Mouse (Mus musculus) midbrain, embryonic 10.5 days (tissue): ENCODE data around the gene Ccl8. TPM values are rescaled to one million over a fixed set of nuclear protein-coding genes. Genes with fewer than 3 reads are reported as not detected.

Experiments used
- DNase-seq: peaks from one replicate; pipeline ENCODE4 v3.0.0-alpha.2; 2017; ENCODE audit warnings: low spot score
- H3K27ac ChIP-seq: fragments of 300-500 bp; sonication (generic); replicated peaks from 2 replicates; pipeline ENCODE4 v1.5.1; 2016; ENCODE audit warnings: mild to moderate bottlenecking
- H3K27me3 ChIP-seq: fragments of 300-500 bp; sonication (generic); 2 replicates; pipeline ENCODE4 v1.6.1; 2016; ENCODE audit warnings: low read depth, mild to moderate bottlenecking; ENCODE audit not compliant: poor library complexity, severe bottlenecking
- H3K36me3 ChIP-seq: fragments of 300-500 bp; sonication (generic); 2 replicates; pipeline ENCODE4 v1.6.1; 2016; ENCODE audit warnings: mild to moderate bottlenecking, moderate library complexity
- H3K4me1 ChIP-seq: fragments of 300-500 bp; sonication (generic); 2 replicates; pipeline ENCODE4 v1.6.1; 2016
- H3K4me3 ChIP-seq: fragments of 300-500 bp; sonication (generic); 2 replicates; pipeline ENCODE4 v1.5.1; 2016; ENCODE audit warnings: mild to moderate bottlenecking, moderate library complexity
- H3K9me3 ChIP-seq: fragments of 300-500 bp; sonication (generic); replicated peaks from 2 replicates; pipeline ENCODE4 v1.6.1; 2016; ENCODE audit warnings: mild to moderate bottlenecking
- WGBS: fragments of 180-500 bp; shearing (Covaris S2); methylation state at CpG from one replicate; pipeline ENCODE4 v1.1.7; 2016; 5-methylcytosine and 5-hydroxymethylcytosine counted together
- polyA plus RNA-seq: library from polyadenylated mRNA; unstranded; fragments of >200 nt; fragmentation: Nextera tagmentation; extraction: Ambion mirVana; gene quantifications from 2 replicates; pipeline ENCODE4 v1.2.1, GENCODE M21; 2016

The Ccl8 gene
- polyA plus RNA-seq, result not detected in 2 replicates

GRCm38 (mm10) chr11:82114885-82115284, at the start of gene Ccl8:
TSS of gene Ccl8 (plus strand) at chr11:82115185.
- DNase-seq, result no peak
- H3K4me1 ChIP-seq, result no peaks in the 10 kb centered on the region
- H3K36me3 ChIP-seq, result no peaks in the 10 kb centered on the region
- no peak within 1 kb of the TSS for H3K4me3 ChIP-seq
- H3K27ac ChIP-seq, result no peak within 1 kb of the TSS
- H3K9me3 ChIP-seq, result no peaks in the 10 kb centered on the region
- H3K27me3 ChIP-seq, result no peaks in the 10 kb centered on the region
- 83% methylated on average over 3 of the region's 3 CpGs for WGBS

- Histone ChIP-seq H3K36me3 (no peaks in the 10 kb centered on the region), H3K9me3 (no peaks in the 10 kb centered on the region), H3K4me3 (no peak overlapping the region), H3K4me1 (no peaks in the 10 kb centered on the region), H3K27ac (no peak overlapping the region), H3K27me3 (no peaks in the 10 kb centered on the region)
- no peak for DNase-seq
- 88% methylated on average over 7 of the region's 7 CpGs for WGBS
Measured at GRCm38 (mm10) chr11:82066953-82067571, 47.9 kb upstream of the Ccl8 start.

- H3K27ac ChIP-seq, result no peak overlapping the region
- H3K4me1 ChIP-seq, result no peaks in the 10 kb centered on the region
- H3K4me3 ChIP-seq, result no peak overlapping the region
- no peaks in the 10 kb centered on the region for H3K36me3 ChIP-seq
- no peaks in the 10 kb centered on the region for H3K27me3 ChIP-seq
- DNase-seq, result no peak
- H3K9me3 ChIP-seq, result 0 out of 2 replicates have a peak, but pooled peaks cover 5% of the 10 kb centered on the region
- 78% methylated on average over 3 of the region's 3 CpGs for WGBS
Measured at GRCm38 (mm10) chr11:82071076-82071475, 43.9 kb upstream of the Ccl8 start.

- Histone ChIP-seq H3K27ac (no peak overlapping the region), H3K36me3 (no peaks in the 10 kb centered on the region), H3K4me3 (no peak overlapping the region), H3K9me3 (0 out of 2 replicates have a peak, but pooled peaks cover 7% of the 10 kb centered on the region), H3K4me1 (no peaks in the 10 kb centered on the region), H3K27me3 (no peaks in the 10 kb centered on the region)
- DNase-seq, result no peak
- WGBS, result 85% methylated on average over 1 of the region's 1 CpGs
Measured at GRCm38 (mm10) chr11:82072374-82072773, 42.6 kb upstream of the Ccl8 start.

- 79% methylated on average over 3 of the region's 3 CpGs for WGBS
- Histone ChIP-seq H3K27ac (no peak overlapping the region), H3K4me3 (no peak overlapping the region)
Measured at GRCm38 (mm10) chr11:82072984-82073383, 42.0 kb upstream of the Ccl8 start.

GRCm38 (mm10) chr11:82073686-82074085, 41.3 kb upstream of the Ccl8 start:
- no peak overlapping the region for H3K27ac ChIP-seq
- no peaks in the 10 kb centered on the region for H3K27me3 ChIP-seq
- H3K4me1 ChIP-seq, result no peaks in the 10 kb centered on the region
- DNase-seq, result no peak
- no peak overlapping the region for H3K4me3 ChIP-seq
- H3K9me3 ChIP-seq, result 0 out of 2 replicates have a peak, but pooled peaks cover 7% of the 10 kb centered on the region
- 88% methylated on average over 3 of the region's 3 CpGs for WGBS
- H3K36me3 ChIP-seq, result no peaks in the 10 kb centered on the region

More at GRCm38 (mm10) chr11:82072984-82073383, 42.0 kb upstream of the Ccl8 start:
- H3K36me3 ChIP-seq, result no peaks in the 10 kb centered on the region
- H3K9me3 ChIP-seq, result 0 out of 2 replicates have a peak, but pooled peaks cover 7% of the 10 kb centered on the region
- H3K4me1 ChIP-seq, result no peaks in the 10 kb centered on the region
- no peaks in the 10 kb centered on the region for H3K27me3 ChIP-seq
- no peak for DNase-seq

GRCm38 (mm10) chr11:82077031-82077430, 38.0 kb upstream of the Ccl8 start:
- Histone ChIP-seq H3K27ac (no peak overlapping the region), H3K4me1 (no peaks in the 10 kb centered on the region), H3K4me3 (no peak overlapping the region), H3K9me3 (0 out of 2 replicates have a peak, but pooled peaks cover 7% of the 10 kb centered on the region), H3K27me3 (no peaks in the 10 kb centered on the region), H3K36me3 (no peaks in the 10 kb centered on the region)
- 80% methylated on average over 3 of the region's 3 CpGs for WGBS
- DNase-seq, result no peak

GRCm38 (mm10) chr11:82078136-82078730, 36.8 kb upstream of the Ccl8 start:
- 0 out of 2 replicates have a peak, but pooled peaks cover 7% of the 10 kb centered on the region for H3K9me3 ChIP-seq
- H3K4me1 ChIP-seq, result no peaks in the 10 kb centered on the region
- DNase-seq, result no peak
- no peaks in the 10 kb centered on the region for H3K36me3 ChIP-seq
- H3K27me3 ChIP-seq, result no peaks in the 10 kb centered on the region
- H3K4me3 ChIP-seq, result no peak overlapping the region
- H3K27ac ChIP-seq, result no peak overlapping the region

- 87% methylated on average over 3 of the region's 3 CpGs for WGBS
- DNase-seq, result no peak
- Histone ChIP-seq H3K27ac (no peak overlapping the region), H3K27me3 (no peaks in the 10 kb centered on the region), H3K9me3 (0 out of 2 replicates have a peak, but pooled peaks cover 3% of the 10 kb centered on the region), H3K36me3 (no peaks in the 10 kb centered on the region), H3K4me1 (no peaks in the 10 kb centered on the region), H3K4me3 (no peak overlapping the region)
Measured at GRCm38 (mm10) chr11:82080865-82081264, 34.1 kb upstream of the Ccl8 start.

GRCm38 (mm10) chr11:82084360-82084759, 30.6 kb upstream of the Ccl8 start:
- Histone ChIP-seq H3K36me3 (no peaks in the 10 kb centered on the region), H3K27me3 (no peaks in the 10 kb centered on the region), H3K4me3 (no peak overlapping the region), H3K9me3 (no peaks in the 10 kb centered on the region), H3K4me1 (no peaks in the 10 kb centered on the region), H3K27ac (no peak overlapping the region)
- no peak for DNase-seq
- WGBS, result 95% methylated on average over 3 of the region's 3 CpGs

- DNase-seq, result no peak
- no peak overlapping the region for H3K27ac ChIP-seq
Measured at GRCm38 (mm10) chr11:82099511-82100323, 15.3 kb upstream of the Ccl8 start.

GRCm38 (mm10) chr11:82101087-82101486, 13.9 kb upstream of the Ccl8 start:
- H3K4me1 ChIP-seq, result no peaks in the 10 kb centered on the region
- 84% methylated on average over 4 of the region's 4 CpGs for WGBS
- no peaks in the 10 kb centered on the region for H3K36me3 ChIP-seq
- no peaks in the 10 kb centered on the region for H3K9me3 ChIP-seq
- H3K27ac ChIP-seq, result no peak overlapping the region
- H3K4me3 ChIP-seq, result no peak overlapping the region
- DNase-seq, result no peak
- no peaks in the 10 kb centered on the region for H3K27me3 ChIP-seq

More at GRCm38 (mm10) chr11:82099511-82100323, 15.3 kb upstream of the Ccl8 start:
- H3K4me1 ChIP-seq, result no peaks in the 10 kb centered on the region
- 89% methylated on average over 10 of the region's 10 CpGs for WGBS
- H3K4me3 ChIP-seq, result no peak overlapping the region
- no peaks in the 10 kb centered on the region for H3K36me3 ChIP-seq
- no peaks in the 10 kb centered on the region for H3K9me3 ChIP-seq
- no peaks in the 10 kb centered on the region for H3K27me3 ChIP-seq

- 81% methylated on average over 2 of the region's 2 CpGs for WGBS
- Histone ChIP-seq H3K36me3 (no peaks in the 10 kb centered on the region), H3K9me3 (no peaks in the 10 kb centered on the region), H3K4me1 (no peaks in the 10 kb centered on the region), H3K27ac (no peak within 1 kb of the TSS), H3K27me3 (no peaks in the 10 kb centered on the region), H3K4me3 (no peak within 1 kb of the TSS)
- DNase-seq, result no peak
Measured at GRCm38 (mm10) chr11:82101529-82101928, 13.5 kb upstream of the Ccl8 start, which contains the start of gene Ccl12. TSS of gene Ccl12 (plus strand) at chr11:82101845.
